Mouse (Mus musculus) CD4-positive, CD25-positive, alpha-beta regulatory T cell, adult 2 months (primary cell): ENCODE measurements around the gene Arhgap5.
A peak's percentile ranks its signal among the peaks of the same experiment; 100 is the strongest.
"Not testable (repeated sequence)": the region's sequence is repeated elsewhere in the genome, so short reads cannot be mapped to it uniquely, and the experiment has no call there.

ENCODE experiments used
- DNase-seq: peaks from one replicate; pipeline ENCODE4 v3.0.0-alpha.2; 2012; ENCODE audit warnings: low read depth, low spot score

Gene Arhgap5

DNA sequence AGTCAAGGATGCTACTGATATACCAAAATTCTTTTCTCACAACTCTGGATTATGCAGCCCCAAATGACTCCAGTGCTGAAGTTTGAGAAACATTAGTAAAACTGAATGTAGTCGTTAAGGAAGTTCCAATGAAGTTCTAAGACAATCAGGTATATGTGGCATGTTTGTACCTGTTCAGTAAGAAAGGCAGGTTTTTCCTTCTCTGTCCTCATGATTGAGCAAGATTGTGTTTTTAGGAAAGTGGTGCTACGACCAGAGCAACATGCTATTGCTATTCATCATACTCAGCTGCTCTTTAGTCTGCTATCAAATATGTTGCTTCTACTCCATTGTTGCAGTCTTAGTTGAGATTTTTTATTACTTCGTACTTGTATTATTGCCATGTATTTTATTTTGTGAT lies 26.0 kb downstream of the Arhgap5 start:
- DNase-seq: no peak

DNA sequence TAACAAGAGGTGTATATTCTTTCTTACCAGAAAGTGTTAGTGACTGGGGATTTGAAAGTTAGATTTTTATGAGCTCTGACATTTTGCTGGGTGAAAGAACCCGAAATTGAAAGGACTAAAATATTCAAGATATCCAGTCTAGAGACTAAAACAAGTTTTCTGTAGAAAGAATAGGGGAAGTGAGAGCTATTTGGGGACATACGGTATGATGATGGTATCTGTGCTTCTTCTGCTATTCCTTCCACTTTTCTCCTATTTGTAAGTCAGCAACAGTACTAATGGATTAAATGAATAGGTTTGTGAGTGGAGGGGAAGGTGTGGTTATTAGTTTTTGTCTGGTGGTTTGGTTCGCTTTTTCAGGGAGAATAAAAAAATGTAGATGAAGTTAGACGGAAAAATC lies 37.5 kb downstream of the Arhgap5 start:
- no peak for DNase-seq

GRCm38 (mm10) chr12:52544532-52544931 lies 40.8 kb downstream of the Arhgap5 start:
- peak; percentile 19 for DNase-seq

- peak; percentile 39 for DNase-seq
Measured at GRCm38 (mm10) chr12:52552085-52552484, 48.3 kb downstream of the Arhgap5 start.

- DNase-seq: no peak
Measured at GRCm38 (mm10) chr12:52555188-52555876, 51.6 kb downstream of the Arhgap5 start.

DNA sequence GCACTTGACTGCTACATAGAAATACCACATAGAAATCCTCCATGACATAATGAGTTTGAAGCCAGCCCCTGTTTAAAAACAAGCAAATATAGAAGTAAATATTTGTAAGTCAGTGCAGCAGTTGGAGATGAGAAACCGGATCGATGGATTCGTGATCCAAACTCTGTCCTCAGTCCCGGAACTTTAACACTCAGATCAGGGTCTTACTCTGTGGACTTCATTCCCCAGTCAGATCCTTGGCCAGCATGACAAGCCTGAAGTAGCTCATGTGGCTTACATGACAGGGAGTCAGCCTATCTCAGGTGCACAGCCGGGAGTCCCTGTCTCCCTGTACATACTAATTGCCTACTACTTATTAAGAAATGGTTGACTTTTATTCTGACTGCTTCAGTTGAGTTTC lies 61.9 kb downstream of the Arhgap5 start:
- no peak for DNase-seq

DNA sequence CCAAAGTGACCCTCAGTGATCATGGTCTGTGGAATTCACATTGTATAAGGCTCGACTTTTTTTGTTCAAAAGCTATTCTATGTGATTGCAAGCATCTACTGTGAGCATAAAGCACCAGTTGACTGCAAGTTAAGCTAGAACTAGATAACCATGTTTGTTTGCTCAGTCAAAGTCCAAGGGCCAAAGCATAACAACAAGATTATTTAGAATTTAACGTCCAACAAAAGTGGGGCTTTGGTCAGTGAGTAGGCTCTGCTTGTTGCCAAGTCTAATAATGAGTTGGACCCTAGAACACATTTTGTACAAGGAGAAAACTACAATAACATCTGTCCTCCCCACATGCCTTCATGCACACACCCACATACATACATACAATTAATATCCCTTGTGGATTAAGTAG lies 69.6 kb downstream of the Arhgap5 start:
- DNase-seq: no peak

GRCm38 (mm10) chr12:52586466-52586865 lies 82.7 kb downstream of the Arhgap5 start:
- DNase-seq: not testable (repeated sequence)

- no peak for DNase-seq
Measured at GRCm38 (mm10) chr12:52587473-52588010, 83.8 kb downstream of the Arhgap5 start.

DNA sequence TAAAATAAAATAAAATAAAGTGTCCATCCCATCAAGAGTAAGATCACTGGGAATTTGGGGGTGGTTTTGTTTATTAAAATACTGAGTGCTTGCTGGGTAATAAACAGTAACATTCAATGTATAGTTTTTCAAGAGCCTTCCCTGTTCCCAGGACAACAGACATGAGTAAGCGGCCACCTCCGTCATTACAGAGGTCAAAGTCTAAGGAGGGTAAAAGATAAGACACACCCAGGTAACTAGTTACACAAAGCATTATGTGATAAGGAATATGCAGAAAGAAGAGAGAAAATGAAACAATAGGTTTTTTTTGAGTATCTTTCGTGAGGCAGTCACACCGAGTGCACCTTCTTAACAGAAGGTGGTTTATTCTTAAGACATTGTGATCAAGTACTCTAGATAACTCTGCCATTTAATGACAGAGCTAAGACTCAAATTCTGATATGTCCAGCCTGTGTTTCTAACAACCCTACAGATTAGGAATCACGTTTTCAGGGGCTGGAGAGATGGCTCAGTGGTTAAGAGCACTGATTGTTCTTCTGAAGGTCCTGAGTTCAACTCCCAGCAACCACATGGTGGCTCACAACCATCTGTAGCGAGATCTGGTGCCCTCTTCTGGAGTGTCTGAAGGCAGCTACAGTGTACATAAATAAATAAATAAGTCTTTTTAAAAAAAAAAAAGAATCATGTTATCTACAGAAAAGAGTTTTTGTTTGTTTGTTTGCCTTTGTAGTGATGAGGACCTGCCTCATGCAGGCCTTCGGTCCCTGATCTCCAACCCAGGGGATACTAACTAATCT lies 91.8 kb downstream of the Arhgap5 start:
- DNase-seq: no peak

GRCm38 (mm10) chr12:52602471-52602870 lies 98.7 kb downstream of the Arhgap5 start:
- no peak for DNase-seq

DNA sequence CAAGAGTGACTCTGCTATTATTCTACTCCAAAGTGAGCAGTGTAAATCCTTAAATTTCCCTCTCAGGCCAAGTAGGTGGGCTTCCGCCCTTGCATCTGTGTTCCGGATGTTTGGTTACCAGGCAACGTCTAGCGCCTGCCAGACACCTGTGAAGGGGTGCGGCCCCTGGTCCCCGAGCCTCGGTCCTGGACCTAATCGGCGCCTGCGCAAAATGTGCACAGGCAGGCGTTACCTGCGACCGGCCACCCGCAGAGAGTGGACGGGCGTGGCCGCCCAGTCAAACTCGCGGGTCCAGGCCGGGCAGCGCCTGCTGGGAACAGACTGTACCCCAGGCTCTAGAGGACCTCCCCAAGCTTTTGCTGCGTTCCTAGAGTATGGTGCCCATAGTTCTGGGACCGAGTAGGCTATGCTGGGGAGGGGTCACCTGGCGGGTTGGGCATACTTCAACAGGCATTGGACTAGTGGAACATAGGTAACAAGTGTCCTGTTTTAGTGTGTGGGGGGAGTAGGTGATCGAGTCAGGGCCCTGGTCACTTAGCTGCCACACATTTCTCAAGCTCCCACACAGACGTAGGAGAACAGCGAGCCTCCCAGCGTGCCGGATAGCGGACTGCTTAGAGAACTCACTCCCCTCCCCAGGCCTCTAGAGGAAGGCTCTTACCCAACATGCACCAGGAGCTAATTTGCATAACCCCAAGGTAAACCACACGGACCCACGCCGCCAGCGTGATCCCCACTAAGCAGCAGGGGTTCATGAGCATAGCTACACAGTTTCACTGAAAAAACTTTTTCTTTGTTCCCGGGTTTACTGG lies 99.3 kb downstream of the Arhgap5 start:
- DNase-seq: peak; percentile 95

- peak; percentile 72 for DNase-seq
Measured at GRCm38 (mm10) chr12:52603695-52604255, 100.0 kb downstream of the Arhgap5 start.

- DNase-seq: peak; percentile 97
Measured at GRCm38 (mm10) chr12:52604256-52604991, 100.7 kb downstream of the Arhgap5 start.

DNA sequence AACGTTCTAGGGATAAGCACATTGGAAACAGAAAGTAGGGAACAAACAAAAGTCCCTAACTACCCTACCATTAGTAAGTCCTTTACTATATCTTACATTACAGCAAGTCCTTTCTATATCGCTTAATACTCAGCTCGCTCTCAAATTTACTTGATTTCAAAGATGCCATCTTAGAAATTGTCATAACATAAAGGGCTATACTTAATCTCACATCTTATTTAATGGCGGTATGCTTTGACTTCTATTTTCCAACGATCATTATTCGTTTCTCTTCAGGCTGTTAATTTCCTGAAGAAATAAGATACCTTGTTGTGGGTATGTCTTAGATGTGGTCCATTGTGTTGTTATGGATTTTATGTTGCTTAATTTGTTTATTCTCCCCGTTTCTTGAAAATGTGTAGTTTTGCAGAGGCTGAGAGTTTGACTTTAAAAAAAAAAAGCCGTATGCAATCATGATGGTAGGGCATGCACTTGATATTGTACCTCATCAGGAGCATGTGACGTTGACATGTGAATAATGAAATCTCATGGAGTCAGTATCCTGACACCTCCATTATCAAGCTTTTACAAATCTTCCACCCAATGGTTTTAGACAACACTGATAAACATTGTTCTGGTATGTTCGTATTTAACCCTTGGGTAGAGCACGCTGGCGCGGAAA lies 101.3 kb downstream of the Arhgap5 start:
- peak; percentile 27 for DNase-seq

GRCm38 (mm10) chr12:52607411-52607810 lies 103.6 kb downstream of the Arhgap5 start:
- peak; percentile 19 for DNase-seq

DNA sequence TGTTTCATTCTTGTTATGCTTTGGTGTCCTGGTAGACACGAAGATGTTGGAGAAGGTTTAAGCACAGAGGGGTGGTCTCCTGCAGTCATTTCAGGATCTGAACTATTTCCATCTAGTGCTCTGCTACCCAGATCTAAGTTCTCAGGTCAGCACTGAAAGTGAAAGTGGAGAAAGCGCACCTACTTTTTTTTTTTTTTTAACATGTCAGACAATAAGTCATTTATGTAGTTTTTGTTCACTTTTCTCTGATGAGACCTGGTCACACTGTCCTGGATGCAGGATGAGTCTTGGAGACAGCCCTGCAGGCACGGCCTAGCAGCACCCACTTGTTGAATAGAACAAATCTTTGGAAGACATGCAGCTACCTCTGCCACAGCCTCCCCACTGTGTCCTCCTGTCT lies 111.9 kb downstream of the Arhgap5 start:
- DNase-seq: peak; percentile 29

GRCm38 (mm10) chr12:52618418-52619040 lies 114.8 kb downstream of the Arhgap5 start:
- peak; percentile 68 for DNase-seq

GRCm38 (mm10) chr12:52619644-52620043 lies 115.9 kb downstream of the Arhgap5 start:
- DNase-seq: no peak
